Mouse (Mus musculus) T-cell, adult 2 months (primary cell): ENCODE data around the gene Dmgdh.
A peak's percentile ranks its signal among the peaks of the same experiment; 100 is the strongest.

ENCODE experiments used
- DNase-seq: peaks from one replicate; pipeline ENCODE4 v3.0.0; 2022; ENCODE audit warnings: low spot score

Dmgdh gene

GRCm38 (mm10) chr13:93772861-93773260 lies 98.6 kb downstream of the Dmgdh start:
- DNase-seq, result no peak

GRCm38 (mm10) chr13:93773704-93774315 lies 99.6 kb downstream of the Dmgdh start:
- DNase-seq, result no peak

GRCm38 (mm10) chr13:93782823-93783222 lies 108.6 kb downstream of the Dmgdh start:
- no peak for DNase-seq

GRCm38 (mm10) chr13:93785329-93785728 lies 111.1 kb downstream of the Dmgdh start:
- peak; percentile 31 for DNase-seq

- DNase-seq, result no peak
Observed at GRCm38 (mm10) chr13:93786051-93786450, 111.8 kb downstream of the Dmgdh start.

- no peak for DNase-seq
Observed at GRCm38 (mm10) chr13:93787647-93788046, 113.4 kb downstream of the Dmgdh start.

- DNase-seq, result no peak
Observed at GRCm38 (mm10) chr13:93792945-93793642, 118.9 kb downstream of the Dmgdh start.

GRCm38 (mm10) chr13:93793643-93794182 lies 119.5 kb downstream of the Dmgdh start:
- no peak for DNase-seq

GRCm38 (mm10) chr13:93797011-93797600 lies 122.9 kb downstream of the Dmgdh start:
- DNase-seq, result no peak
